Mouse (Mus musculus) cerebellum, adult 11 months (tissue): ENCODE measurements at regions not wholly inside any gene's neighbourhood (a gene's known extent, or its start where the extent isn't known, plus 50 kb on each side); places are given as distances from the start of the nearest gene placed in this dataset.
"Not testable (repeated sequence)": the region's sequence is repeated elsewhere in the genome, so short reads cannot be mapped to it uniquely, and the experiment has no call there.

Source experiments
- DNase-seq: peaks from one replicate; pipeline ENCODE4 v3.0.0; 2022

GRCm38 (mm10) chr6:68977959-68978358 lies 1442.4 kb upstream of the Tacstd2 start:
- no peak for DNase-seq

GRCm38 (mm10) chr6:68964012-68964411 lies 1428.4 kb upstream of the Tacstd2 start:
- DNase-seq: no peak

GRCm38 (mm10) chr6:68938104-68938503 lies 1402.5 kb upstream of the Tacstd2 start:
- not testable (repeated sequence) for DNase-seq

GRCm38 (mm10) chr6:68931860-68932259 lies 1396.3 kb upstream of the Tacstd2 start:
- DNase-seq: not testable (repeated sequence)

GRCm38 (mm10) chr6:68915536-68915935 lies 1379.9 kb upstream of the Tacstd2 start:
- DNase-seq: no peak

GRCm38 (mm10) chr6:68884130-68884529 lies 1348.5 kb upstream of the Tacstd2 start:
- no peak for DNase-seq

DNA sequence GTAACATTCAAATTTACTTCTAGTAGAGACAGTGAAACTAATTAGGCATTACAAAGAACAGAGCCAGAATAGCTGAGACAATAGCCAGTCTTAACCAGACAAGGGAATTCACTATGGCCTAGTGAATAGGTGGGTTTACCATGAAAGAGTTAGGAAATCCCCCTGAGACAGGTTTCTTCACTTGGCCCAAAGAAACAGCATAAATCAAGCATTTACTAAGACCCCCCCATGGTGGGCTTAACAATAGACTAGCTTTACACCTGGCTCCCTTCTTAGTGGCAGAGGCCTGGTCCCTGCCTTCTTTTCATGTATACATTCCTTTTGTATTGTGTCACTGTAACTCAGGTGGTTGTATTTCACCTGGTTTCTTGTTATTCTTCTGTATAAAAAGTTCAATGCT lies 1317.2 kb upstream of the Tacstd2 start:
- not testable (repeated sequence) for DNase-seq

DNA sequence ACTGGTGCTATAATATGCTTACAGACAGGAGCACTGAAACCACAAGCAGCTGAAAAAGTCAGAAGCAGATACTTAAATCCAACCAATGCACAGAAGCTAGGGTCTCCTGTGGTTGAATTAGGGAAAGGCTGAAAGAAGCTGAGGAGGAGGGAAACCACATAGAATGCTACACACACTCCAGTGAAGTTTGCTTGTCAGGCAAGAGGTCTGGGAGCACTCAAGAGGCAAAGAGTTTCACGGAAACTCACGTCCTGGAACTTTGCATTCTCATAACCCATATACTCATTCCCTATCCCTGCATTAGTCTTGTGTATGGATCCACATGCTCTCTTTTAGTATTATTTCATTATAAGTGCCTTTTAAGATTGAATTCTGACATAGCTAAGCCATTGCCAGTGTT lies 1316.7 kb upstream of the Tacstd2 start:
- no peak for DNase-seq

DNA sequence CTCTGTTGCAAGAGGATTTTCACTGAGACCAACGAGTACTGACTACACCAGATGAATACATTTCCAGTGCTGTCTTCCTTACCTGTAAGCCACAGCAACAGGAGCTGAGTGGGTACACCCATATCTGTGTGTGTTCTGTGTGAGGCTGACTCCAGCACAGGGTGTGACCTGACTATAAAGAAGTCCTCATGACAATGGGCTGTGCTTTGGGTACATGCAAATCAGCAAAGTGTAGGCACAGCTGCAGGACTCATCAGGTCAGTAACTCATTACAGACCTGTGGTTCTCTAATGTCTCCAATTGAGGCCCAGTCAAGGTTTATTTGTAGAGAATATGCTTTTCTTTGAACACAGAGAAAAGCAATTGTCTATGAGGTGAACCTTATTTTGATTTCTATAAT lies 1299.6 kb upstream of the Tacstd2 start:
- DNase-seq: no peak

GRCm38 (mm10) chr6:68834633-68835032 lies 1299.0 kb upstream of the Tacstd2 start:
- DNase-seq: no peak

DNA sequence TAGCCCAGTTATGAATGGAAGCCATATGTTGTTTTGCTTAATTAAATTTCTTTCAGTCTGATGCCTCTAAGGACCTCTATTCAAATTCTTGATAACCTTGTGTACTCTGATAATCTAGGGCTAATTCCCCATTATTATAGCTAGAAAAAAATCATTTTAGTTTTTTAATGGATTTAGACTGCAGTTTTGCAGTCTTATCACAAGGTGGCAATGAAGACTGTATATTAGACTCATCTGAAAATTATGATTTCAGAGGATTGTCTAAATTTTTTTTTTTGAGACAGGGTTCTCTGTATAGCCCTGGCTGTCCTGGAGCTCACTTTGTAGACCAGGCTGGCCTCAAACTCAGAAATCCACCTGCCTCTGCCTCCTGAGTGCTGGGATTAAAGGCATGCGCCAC lies 1292.9 kb upstream of the Tacstd2 start:
- not testable (repeated sequence) for DNase-seq

- DNase-seq: no peak
These were observed 1277.8 kb upstream of the Tacstd2 start for GRCm38 (mm10) chr6:68813346-68813745.

DNA sequence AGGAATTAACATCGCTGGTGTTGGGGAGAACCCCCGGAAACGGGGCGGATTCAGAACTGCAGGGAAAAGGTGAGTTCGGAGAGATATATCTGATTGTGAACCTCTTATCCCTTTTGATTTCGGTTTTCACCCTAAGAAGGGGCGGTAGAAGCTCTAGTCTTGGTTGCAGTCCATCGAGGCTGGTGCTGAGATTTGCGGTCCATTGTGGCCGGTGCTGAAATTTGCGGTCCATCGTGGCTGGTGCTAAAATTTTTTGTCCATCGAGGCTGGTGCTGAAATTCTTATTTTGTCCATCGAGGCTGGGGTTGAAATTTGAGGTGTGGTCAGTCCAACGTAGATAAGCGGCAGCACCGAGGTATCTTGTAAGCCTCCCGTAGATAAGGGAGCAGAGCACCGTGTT lies 1263.6 kb upstream of the Tacstd2 start:
- not testable (repeated sequence) for DNase-seq

DNA sequence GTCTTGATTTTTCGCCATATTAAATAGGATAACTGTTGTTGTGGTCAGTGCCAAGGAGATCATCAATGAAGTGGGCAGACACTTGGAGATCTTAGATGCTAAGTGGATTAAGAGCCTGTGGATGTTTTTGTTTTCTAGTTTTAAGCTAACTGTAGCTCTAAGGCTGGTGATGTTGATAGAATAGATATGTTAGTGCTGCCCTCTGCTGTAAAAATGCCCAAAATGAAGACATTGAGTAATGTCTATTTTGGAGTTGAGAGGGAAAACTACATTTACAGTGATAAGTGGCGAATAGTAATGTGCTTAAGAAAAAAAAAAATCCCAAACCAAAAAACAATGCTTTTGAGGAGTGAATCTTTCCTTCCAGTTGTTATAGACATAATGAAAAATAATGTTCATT lies 1235.9 kb upstream of the Tacstd2 start:
- DNase-seq: no peak

GRCm38 (mm10) chr6:68750451-68750850 lies 1214.9 kb upstream of the Tacstd2 start:
- DNase-seq: no peak

DNA sequence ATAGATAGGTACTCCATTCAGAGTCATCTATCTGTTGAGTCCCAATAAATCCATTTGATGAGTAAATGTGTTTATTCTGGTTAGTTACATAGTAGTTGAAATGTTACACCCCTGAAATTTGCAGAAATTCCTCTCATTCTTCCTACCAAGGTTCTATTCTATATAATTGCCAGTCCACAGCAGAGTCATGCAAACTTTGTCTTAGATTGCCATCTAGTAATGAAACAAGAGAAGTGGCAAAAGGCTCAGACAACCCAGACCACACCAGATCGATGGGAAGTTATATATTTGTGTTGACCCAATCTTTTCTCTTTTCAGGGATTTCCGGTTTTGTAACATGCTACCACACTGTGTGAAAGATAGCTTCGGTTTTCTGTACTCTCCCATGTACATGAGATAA lies 1214.1 kb upstream of the Tacstd2 start:
- DNase-seq: no peak

DNA sequence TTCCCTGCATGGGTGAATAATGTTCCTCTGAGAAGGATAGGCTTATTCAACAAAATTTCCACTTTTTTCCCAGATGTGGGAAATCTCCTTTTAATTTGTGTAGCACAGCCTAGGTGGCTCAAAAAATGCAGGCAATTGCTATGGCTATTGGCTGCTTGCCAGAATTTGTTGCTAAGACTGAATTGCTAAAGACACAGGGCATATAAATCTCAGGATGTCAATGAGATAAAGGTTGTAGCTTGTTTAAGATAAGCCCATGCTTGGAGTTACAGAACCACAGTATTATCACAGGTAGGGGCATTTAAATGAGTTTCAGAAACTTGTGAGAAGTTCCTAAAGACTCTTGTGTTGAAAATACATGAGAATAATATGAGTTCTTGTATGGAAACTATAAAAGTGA lies 1203.0 kb upstream of the Tacstd2 start:
- DNase-seq: no peak

GRCm38 (mm10) chr6:68736647-68737046 lies 1201.1 kb upstream of the Tacstd2 start:
- DNase-seq: no peak

DNA sequence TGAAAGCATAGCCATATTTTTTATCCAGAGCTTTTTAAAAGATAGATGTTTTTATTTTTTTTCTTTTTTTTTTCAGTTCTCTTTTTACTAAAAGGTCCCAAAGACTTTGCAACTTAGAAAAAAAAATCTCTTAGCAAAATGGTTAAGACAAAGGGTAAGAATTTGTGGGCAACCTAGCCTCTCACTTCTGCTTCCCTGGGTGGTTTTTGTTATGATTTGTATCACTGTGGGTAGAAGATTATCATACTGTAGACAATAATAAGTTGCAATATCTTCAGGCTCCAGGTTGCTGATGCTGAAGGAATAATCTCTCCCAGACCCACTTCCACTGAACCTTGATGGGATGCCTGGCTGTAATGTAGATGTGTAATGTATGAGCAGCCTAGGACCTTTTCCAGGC lies 1200.5 kb upstream of the Tacstd2 start:
- DNase-seq: no peak

- DNase-seq: not testable (repeated sequence)
These were observed 1175.5 kb upstream of the Tacstd2 start for GRCm38 (mm10) chr6:68711084-68711483.

- not testable (repeated sequence) for DNase-seq
These were observed 1168.8 kb upstream of the Tacstd2 start for GRCm38 (mm10) chr6:68704291-68704800.

GRCm38 (mm10) chr6:68680792-68681110 lies 1145.2 kb upstream of the Tacstd2 start:
- not testable (repeated sequence) for DNase-seq

DNA sequence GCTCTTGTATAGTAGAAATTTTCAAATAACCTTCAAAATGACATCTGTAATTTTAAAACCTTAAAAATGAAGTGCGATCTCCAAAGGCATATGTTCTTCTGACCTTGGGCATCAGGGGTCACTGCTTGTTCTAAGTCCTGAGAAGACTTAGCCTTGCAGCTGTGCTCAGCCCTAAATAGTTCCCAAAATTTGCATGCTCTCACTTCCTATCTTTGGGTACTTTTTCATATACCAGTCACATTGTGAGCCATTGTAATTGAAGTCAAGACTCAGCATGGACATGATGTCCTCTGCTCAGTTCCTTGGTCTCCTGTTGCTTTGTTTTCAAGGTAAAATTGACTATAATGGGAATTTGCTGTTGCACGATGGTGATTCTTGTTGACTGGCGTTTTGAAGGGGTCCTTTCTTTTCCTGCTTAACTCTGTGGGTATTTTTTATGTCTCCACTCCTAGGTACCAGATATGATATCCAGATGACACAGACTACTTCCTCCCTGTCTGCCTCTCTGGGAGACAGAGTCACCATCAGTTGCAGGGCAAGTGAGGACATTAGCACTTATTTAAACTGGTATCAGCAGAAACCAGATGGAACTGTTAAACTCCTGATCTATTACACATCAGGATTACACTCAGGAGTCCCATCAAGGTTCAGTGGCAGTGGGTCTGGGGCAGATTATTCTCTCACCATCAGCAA lies 1144.6 kb upstream of the Tacstd2 start:
- no peak for DNase-seq

- DNase-seq: peak; percentile 0
These were observed 1132.8 kb upstream of the Tacstd2 start for GRCm38 (mm10) chr6:68668433-68668832.

DNA sequence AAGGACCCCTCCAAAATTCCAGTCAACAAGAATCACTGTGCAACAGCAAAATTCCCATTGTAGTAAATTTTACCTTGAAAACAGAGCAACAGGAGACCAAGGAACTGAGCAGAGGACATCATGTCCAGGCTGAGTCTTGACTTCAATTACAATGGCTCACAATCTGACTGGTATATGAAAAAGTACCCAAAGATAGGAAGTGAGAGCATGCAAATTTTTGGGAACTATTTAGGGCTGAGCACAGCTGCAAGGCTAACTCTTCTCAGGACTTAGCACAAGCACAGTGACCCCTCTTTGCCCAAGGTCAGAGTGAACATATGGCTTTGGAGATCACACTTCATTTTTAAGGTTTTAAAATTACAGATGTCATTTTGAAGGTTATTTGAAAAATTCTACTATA lies 1096.7 kb upstream of the Tacstd2 start:
- DNase-seq: not testable (repeated sequence)
